Mouse (Mus musculus) B cell, adult 2 months (primary cell): ENCODE measurements at regions not wholly inside any gene's neighbourhood (a gene's known extent, or its start where the extent isn't known, plus 50 kb on each side); places are given as distances from the start of the nearest gene placed in this dataset.
"Not testable (repeated sequence)": the region's sequence is repeated elsewhere in the genome, so short reads cannot be mapped to it uniquely, and the experiment has no call there.

ENCODE experiments used
- DNase-seq, 2 experiments: peaks; one replicate each; pipeline ENCODE4 v3.0.0; 2022

DNA sequence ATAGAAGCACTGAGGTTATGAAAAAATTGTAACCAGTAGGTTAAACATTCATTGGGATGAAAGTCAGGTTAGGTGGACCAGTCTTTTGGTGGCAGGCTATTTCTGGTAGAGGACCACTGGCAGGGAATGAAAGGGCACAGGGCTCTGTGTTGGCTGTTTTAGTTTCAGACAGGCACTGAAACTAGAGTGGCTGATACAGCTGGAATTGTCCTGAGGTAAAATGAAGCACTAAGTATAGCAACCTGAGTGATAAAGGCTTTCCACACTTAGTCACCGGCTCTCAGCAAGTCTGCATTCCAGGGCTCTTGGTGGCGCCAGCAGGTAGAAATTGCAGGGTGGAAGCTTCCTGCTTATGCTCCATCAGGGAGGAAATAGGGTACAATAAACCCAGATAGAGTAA is 262.2 kb upstream of the Tmpo start:
- DNase-seq: no peak

DNA sequence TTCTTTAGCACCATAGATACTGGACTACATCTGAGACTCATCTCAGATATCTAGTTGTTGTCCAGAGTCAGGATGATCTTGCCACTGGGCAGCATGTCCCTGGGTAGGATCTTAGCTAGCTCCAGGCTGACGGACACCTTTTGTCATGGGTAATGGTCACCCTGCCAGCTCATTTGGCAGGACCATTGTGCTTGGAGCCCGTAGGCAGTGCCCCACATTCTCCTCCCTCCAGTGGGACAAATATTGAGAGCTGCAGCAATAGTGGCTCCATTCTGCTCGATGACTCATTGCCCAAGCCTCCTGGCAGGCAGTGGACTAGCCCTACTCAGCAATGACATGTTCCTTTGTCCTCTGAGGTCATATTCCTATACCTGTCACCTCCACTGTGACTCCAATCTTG is 258.9 kb upstream of the Tmpo start:
- no peak for DNase-seq

- no peak for DNase-seq
Measured at GRCm38 (mm10) chr10:91437917-91438316, 256.8 kb upstream of the Tmpo start.

GRCm38 (mm10) chr10:91436091-91436569 is 255.0 kb upstream of the Tmpo start:
- no peak for DNase-seq

- DNase-seq: no peak
Measured at GRCm38 (mm10) chr10:91430281-91430680, 249.2 kb upstream of the Tmpo start.

- no peak for DNase-seq
Measured at GRCm38 (mm10) chr10:91426584-91426983, 245.5 kb upstream of the Tmpo start.

DNA sequence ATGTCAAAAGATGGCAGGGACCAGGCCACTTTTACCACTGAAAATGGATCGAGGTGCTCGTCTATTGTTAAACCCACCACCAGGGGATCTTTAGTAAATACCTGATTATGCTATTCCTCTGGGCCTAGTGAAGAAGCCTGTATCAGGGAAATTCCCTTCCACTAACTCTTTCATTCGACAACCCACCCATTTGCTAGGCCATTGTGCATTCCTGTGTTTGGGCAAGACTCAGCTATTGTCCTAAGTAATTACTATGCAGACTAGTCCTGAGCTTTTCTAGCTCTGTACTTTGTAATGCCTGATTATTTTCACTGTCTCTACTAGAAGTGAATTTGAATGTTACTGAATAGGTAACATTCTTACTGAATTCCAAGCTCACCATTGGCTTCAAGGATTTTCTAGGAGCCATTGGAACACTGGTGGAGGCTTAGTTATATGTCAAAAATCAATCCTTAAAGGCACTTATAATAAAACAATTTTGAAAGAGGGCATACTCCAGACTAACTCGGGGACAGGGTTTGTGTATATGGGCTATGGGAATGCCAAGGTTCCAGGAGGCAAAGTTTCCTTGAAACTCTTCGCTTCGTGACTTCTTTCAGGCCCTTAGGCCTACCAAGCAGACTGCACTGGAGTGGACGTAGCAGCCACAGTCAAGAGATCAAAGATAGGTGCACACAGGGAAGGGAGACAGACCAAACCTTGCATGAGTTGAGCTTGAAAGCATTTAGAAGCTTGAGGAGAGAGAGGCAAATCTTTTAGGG is 244.7 kb upstream of the Tmpo start:
- not testable (repeated sequence) for DNase-seq

DNA sequence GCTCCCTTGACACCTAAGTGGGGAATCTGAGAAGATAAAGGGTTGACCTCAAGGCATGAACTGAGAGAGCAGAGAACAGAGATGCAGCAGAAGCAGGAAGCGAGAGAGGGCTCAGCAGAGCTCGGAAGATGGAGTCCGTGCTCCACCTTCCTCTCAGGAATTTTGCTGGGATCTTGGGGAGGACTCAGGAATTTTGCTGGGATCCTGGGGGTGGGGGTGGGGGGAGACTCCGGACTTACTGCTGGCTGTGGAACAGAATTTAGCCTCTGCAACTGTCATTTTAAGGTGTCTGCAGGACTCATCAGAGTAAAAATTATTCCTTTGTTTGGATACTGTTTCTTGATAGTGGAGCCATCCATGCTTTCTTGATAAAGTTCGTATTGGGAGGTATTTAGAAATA is 243.7 kb upstream of the Tmpo start:
- no peak for DNase-seq

DNA sequence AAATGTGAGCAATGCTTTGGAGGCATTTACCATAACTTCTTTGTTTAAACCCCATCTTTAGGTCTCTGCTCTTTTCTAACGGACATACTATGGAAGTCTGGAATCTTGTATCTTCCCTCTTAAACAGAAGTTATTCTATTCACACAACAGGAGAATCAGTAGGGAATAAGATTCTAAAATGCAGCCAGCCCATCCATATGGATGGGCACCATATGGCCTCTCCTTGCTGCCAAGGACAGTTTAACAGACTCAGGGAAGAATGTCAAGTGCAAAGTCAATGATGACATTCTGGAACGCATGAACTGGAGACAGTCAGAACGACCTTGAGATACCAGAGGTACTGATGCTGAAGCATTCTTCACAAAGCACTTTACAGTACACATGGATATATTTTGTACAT is 206.1 kb upstream of the Tmpo start:
- DNase-seq: no peak

DNA sequence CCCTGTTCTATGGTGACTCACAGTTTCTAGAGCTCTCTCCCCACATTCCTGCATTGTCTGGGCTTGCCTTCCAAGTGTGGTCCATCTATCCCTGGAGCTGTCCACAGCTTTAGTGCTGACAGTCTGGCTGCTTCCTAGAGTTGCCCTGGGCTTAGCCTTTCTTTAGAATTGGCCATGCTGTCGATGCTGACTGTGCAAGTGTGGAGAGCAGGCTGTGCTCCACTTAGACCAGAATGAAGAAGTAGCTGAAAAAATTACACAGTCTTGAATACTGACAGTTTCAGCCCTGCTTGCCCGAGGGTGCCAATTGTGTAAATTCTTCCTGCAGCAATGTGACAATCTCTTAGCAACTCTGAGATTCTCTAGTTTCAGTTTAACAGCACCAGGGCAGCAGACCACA is 203.3 kb upstream of the Tmpo start:
- no peak for DNase-seq

DNA sequence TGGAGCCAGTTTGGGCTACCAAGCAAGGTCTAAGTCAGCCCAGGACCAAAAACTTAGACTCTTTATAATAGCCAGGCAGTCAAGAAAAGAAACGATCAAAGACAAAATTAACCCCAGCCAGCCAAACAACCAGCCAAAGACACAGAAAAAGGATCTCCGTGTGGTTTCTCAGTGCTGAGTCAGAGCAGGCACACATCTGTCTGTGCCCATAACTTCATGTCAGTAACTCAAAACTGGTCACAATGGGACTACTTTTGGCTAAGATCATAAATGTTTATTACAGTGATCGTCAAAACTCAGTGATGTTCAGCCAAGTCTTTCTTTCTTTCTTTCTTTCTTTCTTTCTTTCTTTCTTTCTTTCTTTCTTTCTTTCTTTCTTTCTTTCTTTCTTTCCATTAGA is 195.6 kb upstream of the Tmpo start:
- DNase-seq: no peak

GRCm38 (mm10) chr10:91367488-91367887 is 186.4 kb upstream of the Tmpo start:
- no peak for DNase-seq

DNA sequence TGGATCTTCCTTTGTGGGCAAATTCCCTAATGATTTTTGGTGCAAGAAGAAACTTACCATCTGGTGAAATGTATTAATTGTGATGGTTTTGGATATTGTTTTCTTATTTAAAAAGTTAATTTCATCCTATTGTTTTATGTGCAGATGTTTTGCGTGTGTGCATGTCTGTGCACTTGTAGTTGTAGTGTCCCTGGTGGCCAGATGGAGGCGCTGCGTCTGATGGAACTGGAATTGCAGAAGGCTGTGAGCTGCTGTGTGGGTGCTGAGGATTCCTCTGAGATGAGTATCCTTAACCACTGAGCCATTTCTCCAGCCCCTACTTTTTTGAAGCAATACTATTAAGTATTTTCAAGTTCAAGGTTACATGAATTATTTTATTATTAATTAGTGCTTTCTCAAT is 181.5 kb upstream of the Tmpo start:
- DNase-seq: no peak

GRCm38 (mm10) chr10:91361621-91362020 is 180.5 kb upstream of the Tmpo start:
- no peak for DNase-seq

- no peak for DNase-seq
Measured at GRCm38 (mm10) chr10:91345465-91345864, 164.3 kb upstream of the Tmpo start.

- DNase-seq: no peak
Measured at GRCm38 (mm10) chr10:91342083-91342482, 161.0 kb upstream of the Tmpo start.

DNA sequence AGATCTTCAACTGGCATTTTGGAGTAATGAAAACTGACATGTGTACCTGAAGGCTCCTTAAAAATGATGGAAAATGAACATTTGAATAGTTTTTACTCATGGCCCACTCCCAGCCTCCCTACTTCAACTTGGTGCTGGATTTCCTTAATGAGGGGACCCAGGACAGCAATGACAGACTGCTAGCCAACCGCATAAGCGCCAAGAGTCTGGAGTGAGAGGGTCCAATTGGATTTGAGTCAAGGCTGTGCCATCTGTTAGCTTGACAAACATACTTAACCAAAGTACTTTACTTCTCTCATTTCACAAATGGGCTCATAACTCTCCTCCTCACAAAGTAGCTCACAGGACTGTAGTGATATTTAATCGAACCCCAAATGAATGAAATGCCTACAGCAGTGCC is 158.2 kb upstream of the Tmpo start:
- DNase-seq: no peak

DNA sequence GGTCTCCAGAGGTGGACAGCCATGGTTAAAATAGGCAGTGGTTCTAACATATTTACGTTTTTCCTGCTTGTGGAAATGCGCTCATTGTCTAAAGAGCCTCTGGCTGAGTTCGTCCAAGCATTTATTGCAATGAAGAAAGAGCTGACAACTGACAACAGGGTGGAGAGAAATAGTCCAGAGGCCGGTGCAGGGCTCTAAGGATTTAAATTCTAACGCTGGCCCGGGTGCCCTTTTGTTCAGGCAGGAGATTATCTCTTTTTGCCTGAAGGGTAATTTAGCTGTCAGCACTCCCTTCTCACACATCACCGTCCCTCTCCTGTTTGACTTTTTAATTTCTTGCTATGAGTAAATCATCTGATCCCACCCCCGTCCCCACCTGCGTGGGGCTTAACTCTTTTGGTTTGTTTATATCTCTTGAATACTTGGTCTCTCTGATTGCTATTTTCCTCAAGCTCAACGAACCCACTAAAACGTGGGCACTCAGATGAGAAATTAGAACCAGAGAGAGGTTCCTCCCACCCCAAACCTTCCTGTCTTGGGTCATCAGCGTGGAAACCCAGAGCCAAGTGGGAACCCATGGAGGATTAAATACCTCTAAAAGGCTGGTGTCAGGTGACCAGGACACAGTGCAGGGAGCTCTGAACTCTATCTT is 145.7 kb upstream of the Tmpo start:
- no peak for DNase-seq

DNA sequence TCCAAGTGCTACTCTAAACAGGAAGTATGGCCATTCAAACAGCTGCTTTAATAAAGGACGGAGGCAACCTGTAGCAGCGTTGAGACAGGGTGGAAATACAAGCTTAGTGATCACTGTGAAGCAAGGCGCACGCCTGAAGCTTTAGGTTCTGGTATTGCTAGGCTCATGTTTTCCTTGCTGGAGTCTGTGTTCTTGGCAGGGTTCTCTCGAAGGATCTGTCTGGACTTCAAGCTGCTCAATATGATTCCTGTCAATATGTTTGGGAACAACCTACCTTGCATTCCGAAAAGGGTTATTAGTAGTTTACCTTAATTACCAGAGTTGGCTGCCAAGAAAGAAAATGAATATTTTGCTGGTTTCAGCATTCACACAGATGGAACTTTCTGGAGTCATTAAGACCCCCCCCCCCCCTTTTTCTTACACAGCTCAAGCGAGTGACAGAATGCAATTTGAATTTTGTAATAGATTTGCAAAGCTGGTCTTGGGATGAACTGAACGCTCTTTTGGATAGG is 145.1 kb upstream of the Tmpo start:
- no peak for DNase-seq

- DNase-seq: no peak
Measured at GRCm38 (mm10) chr10:91321226-91321625, 140.1 kb upstream of the Tmpo start.

- DNase-seq: no peak
Measured at GRCm38 (mm10) chr10:91319442-91320112, 138.5 kb upstream of the Tmpo start.

- no peak for DNase-seq
Measured at GRCm38 (mm10) chr10:91314441-91314840, 133.3 kb upstream of the Tmpo start.

- DNase-seq: no peak
Measured at GRCm38 (mm10) chr10:91313316-91313715, 132.2 kb upstream of the Tmpo start.

- no peak for DNase-seq
Measured at GRCm38 (mm10) chr10:91312913-91313312, 131.8 kb upstream of the Tmpo start.
